Mouse (Mus musculus) E14TG2a.4 (cell line): Measurements from ENCODE around the gene Jph3.

Experiments
- CTCF ChIP-seq: conservative IDR thresholded peaks from 2 replicates; pipeline ENCODE4 v1.5.1; 2014; ENCODE audit warnings: low read length
- NANOG ChIP-seq: IDR thresholded peaks from 2 replicates; pipeline ENCODE4 v1.6.1; 2014; ENCODE audit warnings: borderline replicate concordance, low read length, mixed read lengths

GRCm38 (mm10) chr8:121765594-121766138, 36.2 kb downstream of the Jph3 start:
- TF ChIP-seq CTCF (no peak), NANOG (no peak)
